Mouse (Mus musculus): ENCODE results near the gene Hoxa1. TPM values are rescaled to one million over a fixed set of nuclear protein-coding genes. Genes with fewer than 3 reads are reported as not detected.

Hoxa1 gene
- polyA plus RNA-seq, 1 experiment = not detected

DNA sequence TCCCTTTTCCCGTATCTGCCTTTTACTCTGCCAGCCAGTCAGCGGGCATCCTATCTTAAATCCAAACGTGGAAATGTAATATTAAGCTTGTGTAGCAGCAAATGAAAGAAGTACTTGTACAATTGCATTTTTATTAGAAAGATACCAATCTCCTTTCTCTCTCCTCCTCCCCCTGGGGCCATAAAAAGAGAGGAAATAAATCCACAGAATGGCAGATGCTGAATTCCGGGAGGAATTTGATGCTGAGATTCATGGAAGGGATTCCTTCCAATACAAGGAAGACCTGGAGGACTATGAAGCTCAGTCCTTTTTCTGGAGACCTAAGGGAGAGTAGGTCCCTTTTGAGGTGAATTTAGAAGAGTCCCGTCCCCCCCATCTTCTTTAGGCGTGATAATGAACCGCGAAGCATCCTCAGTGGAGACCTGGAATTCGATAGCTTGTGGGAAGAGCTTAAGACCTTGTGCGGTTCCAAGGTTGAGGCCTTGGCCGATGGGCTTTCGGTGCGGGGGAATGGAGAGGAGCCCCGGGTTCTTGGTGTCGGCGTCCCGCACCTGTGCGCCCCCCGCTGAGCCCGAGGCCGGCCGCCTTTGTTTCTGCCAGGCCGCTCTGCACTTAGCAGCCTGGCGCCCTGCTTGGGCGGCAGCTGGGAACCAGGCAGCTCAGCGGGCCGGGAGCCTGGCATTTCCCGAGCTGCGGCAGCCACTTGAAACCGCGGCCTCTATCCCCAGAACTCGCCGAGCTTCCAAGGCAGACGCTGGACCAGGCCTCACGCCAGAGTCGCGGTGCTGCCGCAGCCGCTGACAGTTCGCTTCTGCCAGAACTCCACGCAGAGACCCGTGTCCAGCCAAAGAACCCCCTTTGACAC is 10.3 kb upstream of the Hoxa1 start:
- no peak for TF ChIP-seq TAL1 (IDR thresholded peaks at IDR 0.05; ENCODE audit: low read length)
- TF ChIP-seq GATA1 (IDR thresholded peaks at IDR 0.05; ENCODE audit: low read length) = no peak
- Histone ChIP-seq H3K4me1 (ENCODE audit: control insufficient read depth) (no peaks in the 10 kb centered on the region), H3K36me3 (ENCODE audit: control insufficient read depth) (no peaks in the 10 kb centered on the region), H3K27me3 (ENCODE audit: control insufficient read depth) (peaks cover 100% of the 10 kb centered on the region), H3K9me3 (ENCODE audit: control insufficient read depth, low read length) (no peaks in the 10 kb centered on the region; the same call in 1 of the 2 replicates), H3K4me3 (replicated peaks) (no peak overlapping the region)

GRCm38 (mm10) chr6:52167736-52168161 is 9.6 kb upstream of the Hoxa1 start:
- H3K4me1 ChIP-seq (ENCODE audit: control insufficient read depth) = no peaks in the 10 kb centered on the region
- no peaks in the 10 kb centered on the region; the same call in 1 of the 2 replicates for H3K9me3 ChIP-seq (ENCODE audit: control insufficient read depth, low read length)
- no peak for TF ChIP-seq TAL1 (IDR thresholded peaks at IDR 0.05; ENCODE audit: low read length)
- no peak for TF ChIP-seq GATA1 (IDR thresholded peaks at IDR 0.05; ENCODE audit: low read length)
- peaks cover 100% of the 10 kb centered on the region for H3K27me3 ChIP-seq (ENCODE audit: control insufficient read depth)
- H3K4me3 ChIP-seq (replicated peaks) = no peak overlapping the region
- H3K36me3 ChIP-seq (ENCODE audit: control insufficient read depth) = no peaks in the 10 kb centered on the region

GRCm38 (mm10) chr6:52167176-52167575 is 9.1 kb upstream of the Hoxa1 start:
- no peaks in the 10 kb centered on the region for H3K9me3 ChIP-seq (ENCODE audit: control insufficient read depth, low read length)
- TF ChIP-seq TAL1 (IDR thresholded peaks at IDR 0.05; ENCODE audit: low read length) (no peak), GATA1 (IDR thresholded peaks at IDR 0.05; ENCODE audit: low read length) (no peak)
- H3K27me3 ChIP-seq (ENCODE audit: control insufficient read depth) = peaks cover 100% of the 10 kb centered on the region
- H3K4me3 ChIP-seq (replicated peaks) = no peak overlapping the region
- no peaks in the 10 kb centered on the region for H3K4me1 ChIP-seq (ENCODE audit: control insufficient read depth)
- no peaks in the 10 kb centered on the region for H3K36me3 ChIP-seq (ENCODE audit: control insufficient read depth)

GRCm38 (mm10) chr6:52166431-52167077 is 8.4 kb upstream of the Hoxa1 start:
- H3K4me1 ChIP-seq (ENCODE audit: control insufficient read depth) = no peaks in the 10 kb centered on the region
- H3K4me3 ChIP-seq (replicated peaks) = no peak overlapping the region
- no peak for TF ChIP-seq TAL1 (IDR thresholded peaks at IDR 0.05; ENCODE audit: low read length)
- no peak for TF ChIP-seq GATA1 (IDR thresholded peaks at IDR 0.05; ENCODE audit: low read length)
- no peaks in the 10 kb centered on the region for H3K36me3 ChIP-seq (ENCODE audit: control insufficient read depth)
- H3K27me3 ChIP-seq (ENCODE audit: control insufficient read depth) = peaks cover 100% of the 10 kb centered on the region
- no peaks in the 10 kb centered on the region for H3K9me3 ChIP-seq (ENCODE audit: control insufficient read depth, low read length)

DNA sequence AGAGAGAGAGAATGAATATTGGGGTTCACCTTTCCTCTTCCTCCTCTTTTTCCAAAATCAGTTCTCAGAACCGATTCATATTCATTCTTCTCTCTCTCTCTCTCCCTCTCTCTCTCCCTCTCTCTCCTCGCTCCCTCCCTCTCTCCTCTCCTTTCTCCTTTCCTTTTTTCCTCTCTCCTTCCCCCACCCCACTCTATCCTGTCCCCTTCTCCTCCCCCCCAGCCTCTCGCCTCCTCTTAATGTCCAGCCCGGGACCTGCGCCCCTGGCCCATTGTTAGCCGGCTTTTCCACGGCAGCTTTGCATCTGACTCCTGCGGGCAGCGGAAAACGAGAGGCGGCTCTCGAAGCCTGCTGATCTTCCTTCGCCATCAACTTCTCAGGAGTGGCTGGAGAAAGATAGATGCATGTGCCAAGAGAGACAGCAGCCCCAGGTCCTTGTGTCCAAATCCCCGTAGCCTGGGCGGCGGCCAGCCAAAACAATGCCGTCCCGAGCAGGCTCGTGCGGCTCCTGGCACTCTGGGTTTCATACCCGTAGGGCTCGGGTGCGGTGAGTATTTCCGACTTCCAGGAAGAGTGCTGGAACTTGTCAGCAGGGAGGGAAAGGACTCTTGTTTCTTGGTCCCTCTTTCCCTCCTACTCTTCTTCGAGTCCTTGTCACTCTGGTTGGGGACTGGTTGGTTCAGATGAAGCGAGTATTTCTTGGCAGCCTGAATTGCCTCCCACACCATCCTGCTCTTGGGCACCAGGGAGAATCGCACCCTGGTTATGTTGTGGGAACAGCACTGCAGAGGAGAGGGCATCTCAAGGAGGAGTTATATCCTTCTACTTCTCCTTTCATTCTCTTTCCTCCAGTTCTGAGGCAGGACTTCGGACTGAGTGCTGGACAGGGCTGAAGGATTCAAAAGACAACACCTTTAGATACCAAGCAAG is 7.6 kb upstream of the Hoxa1 start:
- no peak overlapping the region for H3K4me3 ChIP-seq (replicated peaks)

GRCm38 (mm10) chr6:52164626-52165440 is 6.7 kb upstream of the Hoxa1 start, which contains the start of gene Hoxa2:
Gene Hoxa2 (minus strand): TSS chr6:52164831.
- Histone ChIP-seq H3K4me3 (replicated peaks) (no peak within 1 kb of the TSS), H3K4me1 (ENCODE audit: control insufficient read depth) (no peaks in the 10 kb centered on the region), H3K36me3 (ENCODE audit: control insufficient read depth) (no peaks in the 10 kb centered on the region), H3K27me3 (ENCODE audit: control insufficient read depth) (peaks cover 100% of the 10 kb centered on the region), H3K9me3 (ENCODE audit: control insufficient read depth, low read length) (no peaks in the 10 kb centered on the region)
- TF ChIP-seq GATA1 (IDR thresholded peaks at IDR 0.05; ENCODE audit: low read length) (no peak), TAL1 (IDR thresholded peaks at IDR 0.05; ENCODE audit: low read length) (no peak)

More for the DNA sequence above, 7.6 kb upstream of the Hoxa1 start:
- Histone ChIP-seq H3K27me3 (ENCODE audit: control insufficient read depth) (peaks cover 100% of the 10 kb centered on the region), H3K36me3 (ENCODE audit: control insufficient read depth) (no peaks in the 10 kb centered on the region), H3K9me3 (ENCODE audit: control insufficient read depth, low read length) (no peaks in the 10 kb centered on the region), H3K4me1 (ENCODE audit: control insufficient read depth) (no peaks in the 10 kb centered on the region)
- TF ChIP-seq TAL1 (IDR thresholded peaks at IDR 0.05; ENCODE audit: low read length) (no peak), GATA1 (IDR thresholded peaks at IDR 0.05; ENCODE audit: low read length) (no peak)

DNA sequence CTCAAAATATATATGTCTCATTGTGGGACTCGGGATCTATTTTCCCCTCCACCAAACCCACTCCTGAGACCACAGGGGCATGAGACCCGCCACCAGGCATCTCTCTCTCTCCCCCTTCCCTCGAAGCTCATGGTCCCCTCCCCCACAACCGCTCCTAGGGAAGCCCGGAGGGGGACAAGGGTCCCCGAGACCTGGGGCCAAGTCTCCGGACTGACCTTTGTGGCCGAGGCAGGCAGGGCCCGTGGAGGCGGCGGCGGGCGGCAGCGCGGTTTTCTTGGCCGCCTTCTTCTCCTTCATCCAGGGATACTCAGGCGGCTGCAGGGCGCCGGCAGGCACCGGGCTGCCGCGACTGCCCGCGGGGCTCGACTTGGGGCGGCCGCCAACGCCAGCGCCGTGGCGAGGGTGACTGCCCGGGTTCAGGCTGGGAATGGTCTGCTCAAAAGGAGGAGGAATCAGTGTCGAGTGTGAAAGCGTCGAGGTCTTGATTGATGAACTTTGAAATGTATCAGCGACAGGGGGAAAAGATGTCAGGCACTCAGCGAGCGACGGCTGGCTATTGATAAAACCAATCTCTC is 6.0 kb upstream of the Hoxa1 start:
- H3K36me3 ChIP-seq (ENCODE audit: control insufficient read depth) = no peaks in the 10 kb centered on the region
- H3K27me3 ChIP-seq (ENCODE audit: control insufficient read depth) = peaks cover 100% of the 10 kb centered on the region
- H3K4me3 ChIP-seq (replicated peaks) = no peak overlapping the region
- H3K9me3 ChIP-seq (ENCODE audit: control insufficient read depth, low read length) = no peaks in the 10 kb centered on the region
- no peak for TF ChIP-seq GATA1 (IDR thresholded peaks at IDR 0.05; ENCODE audit: low read length)
- TF ChIP-seq TAL1 (IDR thresholded peaks at IDR 0.05; ENCODE audit: low read length) = no peak
- no peaks in the 10 kb centered on the region for H3K4me1 ChIP-seq (ENCODE audit: control insufficient read depth)

Data from erythroblast, embryonic 14.5 days (primary cell).